29 mouse cellular contexts compared by ENCODE assay signal in the genomic region with DNA sequence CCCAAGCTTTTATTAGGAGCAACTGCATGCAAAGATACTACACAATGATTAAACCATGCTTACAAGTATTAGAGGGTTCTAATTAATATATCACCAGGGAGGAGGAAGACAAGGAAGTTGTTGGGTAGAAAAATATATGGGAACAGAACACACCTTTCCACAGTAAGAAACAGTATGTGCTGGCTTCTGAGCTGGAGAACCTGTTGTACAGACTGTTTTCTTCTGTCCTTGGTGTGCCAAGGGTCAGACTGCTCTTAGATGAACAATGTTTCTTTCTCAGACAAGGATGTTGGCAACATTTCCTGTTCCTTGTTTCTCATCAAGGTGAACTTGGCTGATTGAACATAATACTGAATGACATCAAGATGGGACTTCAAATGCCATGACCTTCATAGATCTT. TPM values are rescaled to one million over a fixed set of nuclear protein-coding genes. Genes with fewer than 3 reads are reported as not detected.
DNase-seq lines count a peak whose midpoint lies in the region; ATAC-seq and TF ChIP-seq lines count a peak whose summit lies in the region.
"Had no signal": no experiment of that assay in that cellular context is flagged by ENCODE, and none has a peak within 500 bp of the region (broad histone marks: within the 10 kb centered on the region; RNA-seq: fewer than 3 reads in every experiment).

No protein-coding gene starts in this region.

- TF ChIP-seq EP300 in stomach, postnatal 0 days (optimal IDR thresholded peaks at IDR 0.05): peak; percentile 59

- no peaks in the 10 kb centered on the region for H3K36me3 ChIP-seq in intestine, embryonic 16.5 days (ENCODE audit: control insufficient read depth, insufficient read depth, low read length)
- H3K36me3 ChIP-seq in intestine, embryonic 15.5 days: no peaks in the 10 kb centered on the region
- no peaks in the 10 kb centered on the region for H3K36me3 ChIP-seq in stomach, postnatal 0 days (ENCODE audit: control insufficient read depth, insufficient read depth, low read length)
- H3K36me3 ChIP-seq: embryonic facial prominence, embryonic 13.5 days; embryonic facial prominence, embryonic 15.5 days; forebrain, embryonic 10.5 days; forebrain, embryonic 12.5 days; G1E had no signal

- peak; percentile 33; the same call in 1 of the 2 replicates for ATAC-seq in intestine, embryonic 16.5 days
- no peak for ATAC-seq in intestine, embryonic 15.5 days
- ATAC-seq in stomach, postnatal 0 days (ENCODE audit: low FRiP score, low TSS enrichment): peak; percentile 87
- ATAC-seq: activated CD4-positive, CD25-positive, alpha-beta regulatory T cell, adult 4 months; CD4-positive, CD25-positive, alpha-beta regulatory T cell, adult 4 months; forebrain, embryonic 14.5 days; forebrain, embryonic 16.5 days; Patski had no signal

- no peaks in the 10 kb centered on the region for H3K27me3 ChIP-seq in intestine, embryonic 16.5 days (replicated peaks; ENCODE audit: control insufficient read depth, insufficient read depth, low read length)
- H3K27me3 ChIP-seq in intestine, embryonic 15.5 days (replicated peaks): no peaks in the 10 kb centered on the region
- H3K27me3 ChIP-seq in stomach, postnatal 0 days (ENCODE audit: control insufficient read depth, insufficient read depth, low read length): no peaks in the 10 kb centered on the region
- H3K27me3 ChIP-seq: embryonic facial prominence, embryonic 13.5 days; embryonic facial prominence, embryonic 15.5 days; forebrain, embryonic 12.5 days had no signal

- H3K9me3 ChIP-seq in intestine, embryonic 16.5 days (ENCODE audit: control insufficient read depth, low read length): no peaks in the 10 kb centered on the region
- H3K9me3 ChIP-seq in intestine, embryonic 15.5 days: no peaks in the 10 kb centered on the region
- H3K9me3 ChIP-seq in stomach, postnatal 0 days (ENCODE audit: control insufficient read depth, low read length): no peaks in the 10 kb centered on the region
- H3K9me3 ChIP-seq: embryonic facial prominence, embryonic 13.5 days; embryonic facial prominence, embryonic 15.5 days; forebrain, embryonic 10.5 days; forebrain, embryonic 12.5 days; G1E had no signal

- H3K9ac ChIP-seq in intestine, embryonic 16.5 days (ENCODE audit: low read depth, low read length): no peak overlapping the region
- no peak overlapping the region for H3K9ac ChIP-seq in intestine, embryonic 15.5 days
- H3K9ac ChIP-seq in stomach, postnatal 0 days (ENCODE audit: low read length): no peak overlapping the region
- H3K9ac ChIP-seq: embryonic facial prominence, embryonic 13.5 days; embryonic facial prominence, embryonic 15.5 days; forebrain, embryonic 12.5 days had no signal

- no peak for TF ChIP-seq CTCF in stomach, postnatal 0 days (IDR thresholded peaks at IDR 0.05; ENCODE audit: low read depth)

- no peak overlapping the region for H3K4me2 ChIP-seq in intestine, embryonic 16.5 days (ENCODE audit: low read depth, low read length)
- no peak overlapping the region for H3K4me2 ChIP-seq in intestine, embryonic 15.5 days (replicated peaks)
- H3K4me2 ChIP-seq in stomach, postnatal 0 days (replicated peaks; ENCODE audit: low read depth): no peak overlapping the region
- H3K4me2 ChIP-seq: embryonic facial prominence, embryonic 13.5 days; embryonic facial prominence, embryonic 15.5 days; forebrain, embryonic 12.5 days had no signal

- no peaks in the 10 kb centered on the region for H3K4me1 ChIP-seq in intestine, embryonic 16.5 days (ENCODE audit: control insufficient read depth, insufficient read depth, low read length)
- H3K4me1 ChIP-seq in intestine, embryonic 15.5 days (replicated peaks): no peaks in the 10 kb centered on the region
- no peaks in the 10 kb centered on the region for H3K4me1 ChIP-seq in stomach, postnatal 0 days (replicated peaks; ENCODE audit: control insufficient read depth, insufficient read depth)
- H3K4me1 ChIP-seq: embryonic facial prominence, embryonic 13.5 days; embryonic facial prominence, embryonic 15.5 days; forebrain, embryonic 10.5 days; forebrain, embryonic 12.5 days had no signal

- H3K4me3 ChIP-seq in intestine, embryonic 16.5 days (ENCODE audit: low read length): no peak overlapping the region
- H3K4me3 ChIP-seq in intestine, embryonic 15.5 days (replicated peaks): no peak overlapping the region
- H3K4me3 ChIP-seq in stomach, postnatal 0 days (ENCODE audit: low read depth, low read length): no peak overlapping the region
- H3K4me3 ChIP-seq: embryonic facial prominence, embryonic 13.5 days; embryonic facial prominence, embryonic 15.5 days; erythroblast, embryonic 14.5 days; forebrain, embryonic 10.5 days; forebrain, embryonic 12.5 days had no signal

- H3K27ac ChIP-seq in intestine, embryonic 16.5 days (ENCODE audit: low read length): no peak overlapping the region
- no peak overlapping the region for H3K27ac ChIP-seq in intestine, embryonic 15.5 days
- H3K27ac ChIP-seq in stomach, postnatal 0 days (replicated peaks): 0 out of 2 replicates have a peak overlapping the region, but pooled peaks have one; percentile 58
- H3K27ac ChIP-seq: embryonic facial prominence, embryonic 13.5 days; embryonic facial prominence, embryonic 15.5 days; forebrain, embryonic 10.5 days; forebrain, embryonic 12.5 days had no signal

- DNase-seq in testis, postnatal 14 days (ENCODE audit: low spot score): peak; percentile 40
- no peak for DNase-seq in testis, postnatal 10 days (ENCODE audit: low spot score)
- DNase-seq in stomach, postnatal 0 days (ENCODE audit: low spot score): no peak
- DNase-seq in left cerebral cortex, adult 8-10 months (ENCODE audit: low spot score in 2 of 2): no peak
- DNase-seq: adrenal gland, adult 8-10 months; adrenal gland, postnatal 14 days; B cell, adult 2 months; cerebellum, adult 11 months; cerebellum, adult 18-20 months; cerebellum, adult 8-10 months; cerebellum, adult 9-11 months; cerebellum, postnatal 14 days; cerebellum, postnatal 36 days; embryo, embryonic 11 days had no signal

RNA-seq across cellular contexts. Expression of gene Thpo, which starts 50.4 kb away (rescaled TPM):
- 2.6 and 2.9 TPM in 2 replicates for polyA plus RNA-seq in intestine, embryonic 16.5 days (2015; fragmentation: Nextera tagmentation; extraction: Ambion mirVana)
- polyA plus RNA-seq in intestine, embryonic 15.5 days (2015; fragmentation: Nextera tagmentation; extraction: Ambion mirVana): 1.8 and 2.4 TPM in 2 replicates
- polyA plus RNA-seq in stomach, postnatal 0 days (2015; fragmentation: Nextera tagmentation; extraction: Ambion mirVana): 0.40 and 0.42 TPM in 2 replicates
- 1 to 10 TPM; 5.2 to 7.2 (median 5.8) TPM for total RNA-seq in left cerebral cortex, adult 8-10 months (2022)
- total RNA-seq: common myeloid progenitor, adult 5-6 weeks; G1E had no signal
- polyA plus RNA-seq: CD4-positive, CD25-positive, alpha-beta regulatory T cell, adult 4 months; erythroblast, embryonic 14.5 days; G1E had no signal

RNA-seq across cellular contexts. Expression of gene Chrd, which starts 51.8 kb away (rescaled TPM):
- 3.0 and 3.1 TPM in 2 replicates for polyA plus RNA-seq in intestine, embryonic 16.5 days (2015; fragmentation: Nextera tagmentation; extraction: Ambion mirVana)
- polyA plus RNA-seq in intestine, embryonic 15.5 days (2015; fragmentation: Nextera tagmentation; extraction: Ambion mirVana): 3.3 and 3.6 TPM in 2 replicates
- 2.9 and 3.9 TPM in 2 replicates for polyA plus RNA-seq in stomach, postnatal 0 days (2015; fragmentation: Nextera tagmentation; extraction: Ambion mirVana)
- 10 to 100 TPM; 26.7 to 42.0 (median 32.0) TPM for total RNA-seq in left cerebral cortex, adult 8-10 months (2022)
- total RNA-seq: CH12.LX; common myeloid progenitor, adult 5-6 weeks had no signal
- polyA plus RNA-seq: activated CD4-positive, CD25-positive, alpha-beta regulatory T cell, adult 4 months; CD4-positive, CD25-positive, alpha-beta regulatory T cell, adult 4 months; erythroblast, embryonic 14.5 days; G1E had no signal
